Mouse (Mus musculus): ENCODE measurements at regions not wholly inside any gene's neighbourhood (a gene's known extent, or its start where the extent isn't known, plus 50 kb on each side); places are given as distances from the start of the nearest gene placed in this dataset.

DNA sequence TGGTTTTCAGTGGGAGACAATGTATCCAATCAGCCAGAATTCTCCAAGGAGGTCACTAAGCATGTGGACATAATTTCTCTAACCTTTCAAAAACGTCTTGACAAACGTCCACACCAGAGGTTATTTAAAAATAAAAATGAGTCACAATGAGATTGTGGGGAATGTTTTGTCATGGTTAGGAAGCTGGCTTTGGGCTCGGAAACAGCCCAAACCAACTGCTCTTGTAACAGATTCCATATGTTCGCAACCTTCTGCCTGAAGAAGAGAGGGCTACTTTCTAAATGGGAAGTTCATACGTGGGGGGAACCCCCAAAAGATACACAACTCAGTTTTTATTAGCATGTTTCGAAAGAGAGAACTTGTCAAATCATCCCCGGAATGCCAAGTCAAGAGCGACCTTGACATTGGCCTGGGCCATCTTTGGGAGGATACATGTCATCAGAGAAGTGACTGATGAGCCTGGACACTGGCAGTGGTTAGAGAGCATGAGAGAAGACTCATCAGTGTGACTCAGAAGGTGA, 111.6 kb upstream of the Pik3r1 start:
- peak; percentile 5 to 44 for DNase-seq

DNA sequence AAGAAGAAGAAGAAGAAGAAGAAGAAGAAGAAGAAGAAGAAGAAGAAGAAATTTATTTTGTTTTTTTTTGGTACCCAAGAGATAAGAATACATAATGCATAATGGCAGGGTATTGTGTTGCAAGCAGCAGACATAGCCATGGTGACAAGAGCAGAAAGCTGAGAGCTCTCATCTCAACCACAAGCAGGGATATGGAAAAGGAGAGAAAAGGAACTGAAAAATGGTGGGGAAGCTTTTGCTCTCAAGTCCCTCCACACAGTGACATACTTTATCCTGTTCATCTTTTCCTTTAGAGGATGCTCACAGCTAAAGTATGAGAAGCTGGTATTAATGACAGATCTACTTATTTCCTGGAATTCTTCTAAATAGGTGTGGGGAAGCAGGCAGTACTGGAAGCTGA, 115.2 kb upstream of the Pik3r1 start:
- intact Hi-C loops (cut with DNase I) = no loop called here
- DNase-seq = no peak

More for the DNA sequence above, 111.6 kb upstream of the Pik3r1 start:
- intact Hi-C loops (cut with DNase I) = no loop called here

DNA sequence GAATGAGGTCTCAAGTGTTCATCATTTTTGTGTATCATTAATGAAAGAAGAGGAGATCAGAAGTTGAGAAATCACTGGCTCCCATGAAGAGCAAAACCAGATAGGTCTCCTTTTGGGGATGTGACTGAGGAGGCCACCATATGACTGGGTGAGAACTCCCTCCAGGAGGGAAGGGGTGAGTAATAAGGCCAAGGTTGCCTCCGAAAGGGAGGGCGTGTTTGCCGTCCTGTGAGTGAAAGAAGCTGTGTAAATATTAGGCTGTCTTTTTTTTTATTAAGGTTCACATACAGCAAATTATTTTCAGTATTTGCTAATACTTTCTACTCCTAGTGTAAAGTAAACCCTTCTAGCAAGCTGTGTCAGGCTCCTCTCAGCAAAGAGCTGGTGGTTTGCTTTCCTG, 116.7 kb upstream of the Pik3r1 start:
- intact Hi-C loops (cut with DNase I) = no loop called here

DNA sequence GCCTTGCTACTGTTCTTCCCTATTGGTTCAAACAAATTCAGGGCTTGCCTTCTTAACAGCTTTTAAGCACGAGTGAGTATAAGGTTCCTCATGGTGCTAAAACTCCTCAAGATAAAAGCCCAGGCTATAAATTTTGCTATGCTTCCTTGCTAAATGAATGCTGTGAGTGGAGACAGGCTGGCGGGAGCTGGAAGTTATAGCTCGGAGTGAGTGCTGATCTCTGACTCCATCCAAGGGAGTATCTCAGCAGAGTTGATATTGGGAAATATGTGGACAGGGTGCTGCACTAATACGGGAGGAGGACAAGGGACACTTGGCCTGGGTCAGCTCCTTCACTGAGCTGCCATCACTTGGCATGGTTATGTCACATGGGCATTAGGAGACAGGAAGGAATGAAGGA, 123.5 kb upstream of the Pik3r1 start:
- intact Hi-C loops (cut with DNase I) = no loop called here
- DNase-seq = no peak

More for the DNA sequence above, 116.7 kb upstream of the Pik3r1 start:
- no peak for DNase-seq

DNA sequence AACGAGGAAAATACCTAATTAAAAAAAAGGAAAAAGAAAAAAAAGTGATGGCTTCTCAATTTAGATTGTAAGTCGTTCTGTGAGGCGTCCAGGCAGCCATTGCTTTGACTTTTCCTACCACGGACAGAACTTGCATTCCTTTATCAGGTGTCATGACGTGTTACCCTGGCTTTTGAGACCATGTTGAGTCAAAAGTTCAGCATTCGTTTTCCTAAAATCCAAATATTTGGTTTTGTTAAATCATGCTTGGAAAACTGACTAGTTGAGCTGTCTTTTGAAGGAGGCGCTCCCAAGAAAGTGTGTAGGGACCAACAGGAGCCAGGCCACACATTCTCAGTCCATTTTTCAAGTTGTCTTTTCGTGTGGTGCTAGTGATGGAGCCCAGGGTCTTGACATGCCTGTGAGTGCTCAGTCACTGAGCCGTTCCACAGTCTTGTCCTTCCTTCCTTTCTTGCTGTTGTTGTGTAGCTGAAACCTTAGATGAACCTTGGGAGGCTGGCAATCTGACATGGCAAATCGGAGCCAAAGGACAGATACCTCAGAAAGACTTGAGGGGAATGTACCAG, 125.1 kb upstream of the Pik3r1 start:
- intact Hi-C loops (cut with DNase I) = no loop called here
- DNase-seq = no peak

DNA sequence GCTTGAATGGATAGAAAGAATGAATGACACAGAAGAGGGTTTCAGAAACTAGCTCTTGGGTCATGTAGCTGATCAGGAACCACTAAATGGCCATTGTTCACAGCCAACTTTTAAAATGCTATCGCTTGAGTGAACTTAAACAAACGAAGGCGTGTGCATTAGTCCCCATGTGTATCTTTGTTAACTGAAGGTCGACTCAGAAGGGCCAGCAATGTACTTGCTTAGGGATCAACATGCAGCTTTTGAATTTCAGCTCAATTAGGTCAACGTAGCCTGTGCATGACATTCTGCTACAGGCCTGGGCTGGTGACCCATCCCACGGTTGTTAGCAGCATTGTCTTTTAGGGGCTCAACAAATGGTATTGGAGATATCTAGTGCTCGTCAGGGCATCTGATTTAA, 127.1 kb upstream of the Pik3r1 start:
- no peak for DNase-seq
- intact Hi-C loops (cut with DNase I) = no loop called here

DNA sequence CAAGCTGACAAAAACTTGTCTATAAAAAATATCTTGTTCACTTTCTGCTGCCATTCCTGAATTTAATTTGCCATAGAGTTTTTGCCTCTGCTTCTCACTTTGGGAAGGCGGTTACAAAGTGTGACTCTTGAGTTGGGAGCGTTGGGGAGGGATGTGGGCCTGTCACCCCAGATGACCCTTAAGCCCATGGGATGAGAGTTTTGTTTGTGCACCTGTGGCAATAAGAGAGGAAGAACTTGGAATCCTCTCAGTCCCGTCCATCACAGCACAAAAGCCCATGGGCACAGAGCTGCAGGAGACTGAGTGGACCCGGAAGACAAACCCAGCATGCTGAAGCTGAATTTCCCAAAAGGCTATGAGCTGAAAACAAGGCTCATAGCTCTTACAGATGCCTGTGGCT, 127.7 kb upstream of the Pik3r1 start:
- intact Hi-C loops (cut with DNase I) = no loop called here
- DNase-seq = no peak

DNA sequence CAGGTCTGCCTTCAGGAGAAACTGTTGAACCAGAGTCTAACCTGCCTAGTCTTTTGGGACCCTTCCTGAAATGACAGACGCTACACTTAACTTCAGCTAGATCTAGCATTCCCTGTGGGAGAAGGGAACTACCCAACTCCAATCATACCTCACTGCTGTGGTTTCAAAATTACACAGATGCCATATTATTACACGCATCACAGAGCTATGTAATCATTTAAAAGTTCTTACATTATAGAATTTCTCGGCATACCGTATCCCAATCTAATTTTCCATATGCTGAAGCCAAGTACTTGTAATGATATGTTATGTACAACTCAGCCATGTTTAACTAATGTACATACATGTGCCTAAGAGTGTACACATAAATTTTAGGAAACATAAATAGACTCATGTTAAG, 128.9 kb upstream of the Pik3r1 start:
- DNase-seq = no peak
- intact Hi-C loops (cut with DNase I) = no loop called here

DNA sequence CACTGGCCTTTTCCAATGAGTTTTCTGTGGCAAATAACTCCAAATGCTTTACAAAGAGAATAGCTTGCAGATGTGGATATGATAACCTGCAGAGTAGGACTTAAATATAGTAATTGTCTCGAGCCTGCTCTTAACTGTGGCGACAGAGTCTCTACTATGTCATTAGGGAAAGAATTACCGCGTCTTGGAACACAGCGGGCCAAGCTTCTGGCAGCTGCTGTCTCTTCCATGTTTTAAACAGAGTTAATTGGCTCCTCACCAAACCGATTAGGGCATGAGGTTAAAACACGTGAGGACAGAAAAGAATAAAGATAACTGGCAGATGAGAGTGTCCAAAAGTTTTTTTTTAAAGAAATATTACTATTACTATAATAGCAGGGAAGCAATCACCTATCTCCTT, 134.2 kb upstream of the Pik3r1 start:
- DNase-seq = no peak
- intact Hi-C loops (cut with DNase I) = no loop called here

DNA sequence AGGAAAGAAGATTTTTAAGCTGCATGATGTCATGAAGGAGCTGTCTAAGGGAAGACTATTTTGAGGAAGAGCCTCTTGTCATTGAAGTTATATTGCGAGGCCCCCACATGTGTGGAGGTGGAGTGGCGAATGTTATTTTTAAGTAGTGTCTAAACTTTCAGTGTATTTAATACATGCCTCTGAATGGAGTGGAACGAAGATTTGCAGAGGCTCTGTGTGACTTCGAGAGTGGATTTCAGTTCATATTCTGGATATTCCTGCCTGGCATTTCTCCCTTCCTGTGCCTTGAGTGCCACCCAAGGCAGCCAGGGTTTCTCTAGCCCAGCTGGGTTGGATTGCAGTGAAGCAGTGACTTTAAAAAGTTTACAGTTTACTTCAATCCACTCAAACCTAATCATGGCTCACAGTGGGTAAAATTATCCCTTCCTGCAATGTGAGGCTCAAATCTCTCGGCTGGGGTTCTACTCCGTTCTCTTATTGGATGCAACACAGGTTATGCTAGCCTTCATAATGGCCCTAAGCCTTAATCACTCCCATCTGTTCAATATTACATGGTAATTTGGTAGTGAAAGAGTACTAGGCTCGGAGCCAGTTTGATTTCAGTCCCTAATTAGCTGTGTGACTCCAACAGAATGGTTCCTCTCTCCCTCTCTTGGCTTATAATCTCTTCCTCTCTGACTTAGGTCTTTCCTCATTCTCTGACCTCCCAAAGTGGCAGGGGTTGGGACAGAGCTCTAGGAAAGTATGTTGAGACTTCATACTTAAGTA, 138.1 kb upstream of the Pik3r1 start:
- no peak for DNase-seq
- intact Hi-C loops (cut with DNase I) = no loop called here

DNA sequence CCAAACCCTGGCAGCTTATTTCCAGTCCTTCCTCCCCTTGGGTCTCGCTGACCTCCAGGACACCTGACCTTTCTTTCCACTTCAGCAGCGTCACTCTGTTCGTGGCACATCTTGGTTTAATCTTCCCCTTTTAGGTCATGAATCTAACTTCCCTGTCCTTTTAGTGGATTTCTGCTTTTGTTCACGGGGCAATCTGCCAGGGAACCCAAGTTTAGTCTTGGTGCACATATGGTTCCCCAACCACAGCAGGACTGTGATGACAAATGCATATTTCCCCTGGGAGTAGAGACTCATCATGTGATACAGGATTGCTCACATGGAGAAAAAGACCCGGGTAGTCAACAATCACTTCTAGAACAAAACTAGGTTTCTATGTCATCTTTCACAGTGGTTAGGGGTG, 141.0 kb upstream of the Pik3r1 start:
- intact Hi-C loops (cut with DNase I) = no loop called here
- peak in 1 of 2 experiments; percentile 45 for DNase-seq

DNA sequence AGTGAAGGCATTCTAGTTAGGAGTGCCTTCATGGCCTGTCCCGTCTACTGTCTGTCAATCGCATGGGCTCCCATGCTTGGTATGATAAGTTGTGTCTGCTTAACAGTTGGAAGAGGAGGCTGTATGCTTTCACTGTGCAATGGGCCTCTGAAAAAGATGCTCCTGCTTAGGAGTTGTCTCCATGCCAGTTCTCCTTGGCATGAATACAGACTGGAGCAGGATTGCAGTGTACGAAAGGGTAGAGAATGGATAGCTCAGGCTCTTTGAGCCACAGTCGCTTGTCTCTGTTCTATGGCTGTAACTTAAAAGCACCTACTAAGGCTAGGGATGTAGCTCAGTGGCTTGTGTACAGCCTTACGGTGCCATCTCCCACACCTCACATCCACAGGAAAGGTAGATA, 142.7 kb upstream of the Pik3r1 start:
- DNase-seq = no peak
- intact Hi-C loops (cut with DNase I) = loop anchor here (5.0 to 10.0 kb wide), 2 partner anchors 173 to 444 kb away; no protein-coding TSS in a partner anchor

DNA sequence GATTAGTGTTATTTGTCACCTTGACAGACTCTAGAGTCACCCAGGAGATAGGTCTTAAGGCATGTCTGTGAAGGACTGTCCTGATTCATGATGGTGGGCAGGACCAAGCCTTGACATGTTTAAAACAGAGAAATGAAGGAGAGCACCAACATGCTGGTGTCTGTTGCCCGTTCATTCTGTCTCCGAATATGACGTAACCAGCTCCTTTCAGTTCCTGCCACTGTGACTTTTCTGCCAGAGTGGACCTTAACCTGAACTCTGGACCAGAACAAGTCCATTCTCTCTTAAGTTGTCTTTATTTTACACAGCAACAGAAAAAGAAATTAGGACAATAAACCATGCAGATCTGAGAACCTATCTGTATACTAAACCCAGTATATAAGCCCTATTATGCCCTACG, 146.1 kb upstream of the Pik3r1 start:
- intact Hi-C loops (cut with DNase I) = loop anchor here (5.0 to 10.0 kb wide), 2 partner anchors 177 to 441 kb away; no protein-coding TSS in a partner anchor
- DNase-seq = no peak

DNA sequence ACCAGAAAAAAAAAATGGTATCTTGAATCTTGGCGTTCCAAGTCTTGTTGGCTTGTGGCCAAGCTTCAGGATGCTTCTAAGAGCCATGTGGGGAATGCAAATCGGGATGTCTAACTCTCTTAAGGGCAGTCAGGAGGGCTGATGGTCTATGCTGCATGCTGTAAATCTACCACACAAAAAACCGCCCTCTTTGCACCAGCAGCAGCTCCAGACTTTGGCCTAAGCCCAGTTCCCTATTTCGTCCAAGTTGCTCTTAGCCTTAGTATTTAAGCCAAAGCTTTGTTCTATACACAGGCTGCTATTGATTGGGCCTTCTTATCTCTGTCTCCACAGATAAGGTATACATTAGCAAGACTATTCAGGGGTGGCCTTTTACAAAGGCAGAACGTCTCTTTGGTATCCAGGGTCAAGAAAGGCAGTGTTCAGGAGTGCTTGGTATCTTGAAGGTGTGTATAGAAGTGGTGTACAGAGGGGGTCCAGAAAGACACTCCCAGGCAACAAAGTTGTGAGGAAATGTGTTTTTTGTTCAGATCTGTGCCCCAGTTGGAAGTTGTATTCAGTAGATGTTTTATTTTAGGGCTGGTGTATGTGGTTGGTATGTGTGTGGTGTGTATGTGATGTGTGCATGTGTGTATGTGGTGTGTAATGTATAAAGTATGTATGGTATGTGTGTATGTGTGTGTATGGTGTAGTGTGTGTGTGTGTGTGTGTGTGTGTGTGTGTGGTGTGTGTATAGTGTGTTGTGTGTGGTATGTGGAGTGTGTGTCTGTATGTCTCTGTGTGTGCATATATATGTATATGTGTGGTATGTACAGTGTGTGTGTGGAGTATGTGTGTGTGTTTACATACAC, 146.9 kb upstream of the Pik3r1 start:
- peak; percentile 41 to 45 for DNase-seq
- intact Hi-C loops (cut with DNase I) = loop anchor here (5.0 to 10.0 kb wide), 2 partner anchors 178 to 440 kb away; no protein-coding TSS in a partner anchor

DNA sequence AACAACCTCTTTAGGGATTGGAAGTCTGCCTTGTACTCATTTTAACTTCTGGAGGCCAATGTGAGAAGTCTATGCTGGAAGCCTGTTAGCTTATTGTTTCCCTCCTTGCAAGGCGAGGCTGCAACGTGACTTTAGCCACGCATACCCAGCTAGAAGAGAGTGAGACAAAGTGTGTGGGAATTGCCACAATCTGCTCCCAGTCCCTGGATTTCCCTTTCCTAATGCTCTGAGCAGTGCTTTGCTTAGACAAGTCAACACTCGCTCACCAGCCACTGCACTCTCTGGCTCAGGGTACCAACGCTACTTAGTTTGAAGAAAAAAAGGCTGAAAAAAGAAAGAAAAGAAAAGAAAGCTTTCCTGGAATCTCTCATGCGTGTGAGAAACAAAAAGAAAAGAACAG, 147.5 kb upstream of the Pik3r1 start:
- intact Hi-C loops (cut with DNase I) = loop anchor here (10.0 kb wide), 1 partner anchor 439 kb away; no protein-coding TSS in a partner anchor
- no peak for DNase-seq

DNA sequence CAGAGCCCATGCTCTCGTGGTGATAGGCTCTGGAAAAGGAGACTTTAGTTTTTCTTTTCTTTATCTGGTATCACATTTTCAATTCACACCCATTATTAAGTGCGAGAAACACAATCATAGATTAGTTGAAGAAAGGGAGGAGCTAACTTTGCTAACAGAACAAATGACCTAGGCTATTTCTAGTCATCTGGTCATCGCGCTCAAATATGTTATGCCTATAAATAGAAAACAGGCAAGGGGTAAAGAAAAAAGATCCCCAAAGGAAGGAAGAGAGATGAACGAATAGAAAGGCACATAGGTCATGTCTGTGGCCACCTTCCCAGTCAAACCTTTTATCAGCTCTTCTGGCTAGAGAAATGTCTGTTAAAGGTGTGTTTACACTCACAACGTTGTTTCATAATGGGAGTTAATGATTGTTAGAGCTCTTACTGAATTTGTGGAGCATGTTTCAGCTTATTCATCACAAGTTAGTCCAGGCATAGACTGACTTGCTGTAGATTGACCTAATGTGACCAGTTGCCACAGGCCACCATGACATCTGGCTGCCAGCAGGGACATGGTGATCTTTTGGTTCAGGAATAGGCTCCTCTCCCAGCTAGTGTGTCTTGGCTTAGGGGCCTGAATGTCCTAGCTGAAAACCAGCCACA, 148.1 kb upstream of the Pik3r1 start:
- intact Hi-C loops (cut with DNase I) = loop anchor here (10.0 kb wide), 1 partner anchor 439 kb away; no protein-coding TSS in a partner anchor
- DNase-seq = peak; percentile 21 to 25

DNA sequence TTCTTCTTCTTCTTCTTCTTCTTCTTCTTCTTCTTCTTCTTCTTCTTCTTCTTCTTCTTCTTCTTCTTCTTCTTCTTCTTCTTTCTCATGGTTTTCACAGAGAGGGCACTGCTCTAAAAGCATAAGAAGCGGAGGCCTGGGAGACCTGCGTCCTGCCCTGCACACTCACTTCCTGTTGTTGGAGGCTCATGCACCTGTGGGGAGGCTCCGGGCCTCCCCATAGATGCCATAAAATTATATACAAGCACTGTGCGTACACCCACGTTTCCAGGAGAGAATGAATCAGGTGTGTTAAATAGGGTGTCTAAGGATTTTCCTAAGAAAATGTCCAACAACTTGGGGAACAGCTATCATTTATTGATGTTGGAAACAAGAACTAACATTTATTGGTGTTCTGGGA, 148.9 kb upstream of the Pik3r1 start:
- intact Hi-C loops (cut with DNase I) = loop anchor here (10.0 kb wide), 1 partner anchor 438 kb away; no protein-coding TSS in a partner anchor
- DNase-seq = no peak

DNA sequence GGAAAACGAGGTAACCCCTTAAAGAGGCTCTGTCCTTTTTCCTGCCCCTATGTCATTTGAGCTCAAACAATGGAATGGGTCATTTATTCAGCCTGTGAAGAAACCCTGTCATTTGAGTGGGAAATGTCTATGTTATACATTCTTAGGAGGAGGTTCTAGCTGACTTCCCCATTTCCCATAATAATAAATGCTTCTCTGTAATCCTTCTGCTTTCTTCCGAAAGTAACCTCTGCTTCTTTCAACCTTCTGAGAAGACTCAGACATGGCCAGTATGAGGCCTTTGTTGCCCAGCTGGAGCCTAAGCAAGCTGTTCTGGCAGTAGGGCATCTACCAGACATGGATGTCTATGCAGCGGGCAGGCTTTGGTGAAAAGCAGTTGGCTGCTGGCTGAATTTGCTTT, 150.2 kb upstream of the Pik3r1 start:
- no peak for DNase-seq
- intact Hi-C loops (cut with DNase I) = loop anchor here (10.0 kb wide), 1 partner anchor 437 kb away; no protein-coding TSS in a partner anchor

DNA sequence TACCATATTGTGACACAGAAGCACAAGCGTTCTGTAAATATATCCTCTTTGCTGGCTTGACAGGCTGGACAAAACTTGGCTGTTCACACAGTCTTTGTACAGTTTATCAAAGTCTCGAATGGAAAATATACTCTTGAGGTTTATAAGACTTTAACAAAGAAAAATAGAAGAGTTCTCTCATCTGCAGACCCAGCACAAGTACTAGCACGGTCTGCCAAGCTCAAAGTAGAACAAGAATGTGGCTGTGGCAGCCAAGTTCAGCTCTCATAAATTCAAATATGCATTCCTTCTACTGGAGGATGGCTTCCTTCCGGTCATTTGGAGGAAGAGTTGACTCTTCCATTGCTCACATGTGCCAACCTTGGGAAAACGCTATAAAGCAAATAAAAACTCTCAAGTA, 151.2 kb upstream of the Pik3r1 start:
- peak; percentile 18 to 39 for DNase-seq
- intact Hi-C loops (cut with DNase I) = loop anchor here (10.0 kb wide), 1 partner anchor 436 kb away; no protein-coding TSS in a partner anchor

DNA sequence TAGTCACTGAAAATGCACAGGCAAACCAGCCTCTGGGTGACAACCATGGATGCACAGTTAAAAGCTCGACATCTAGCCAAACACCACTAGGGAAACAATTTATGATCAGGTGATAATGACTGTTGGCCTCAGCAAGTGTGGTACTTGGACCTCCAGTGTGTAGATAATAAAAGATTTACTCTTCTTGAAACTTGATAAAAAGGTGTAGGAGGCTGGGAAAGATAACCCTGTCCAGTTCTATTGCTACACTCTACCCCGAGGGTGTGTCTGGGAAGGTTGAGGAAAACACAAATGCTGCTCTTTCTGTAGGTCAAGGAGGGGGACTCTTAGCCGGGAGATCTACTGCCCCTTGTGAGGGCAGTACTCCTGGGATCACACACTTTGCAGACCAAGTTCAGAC, 152.4 kb upstream of the Pik3r1 start:
- no peak for DNase-seq
- intact Hi-C loops (cut with DNase I) = no loop called here
